Mouse (Mus musculus) liver, embryonic 12.5 days (tissue): ENCODE measurements around the gene Rgs16. TPM values are rescaled to one million over a fixed set of nuclear protein-coding genes. Genes with fewer than 3 reads are reported as not detected.

Source experiments
- ATAC-seq: fragments of 200-750 bp; cut with Nextera tagmentation; 2 replicates; pipeline ENCODE4 v1.8.0; 2017; ENCODE audit warnings: moderate number of reproducible peaks, mild to moderate bottlenecking, moderate library complexity
- H3K27ac ChIP-seq: fragments of 300-500 bp; sonication (generic); 2 replicates; pipeline ENCODE4 v1.5.1; 2016; ENCODE audit warnings: mild to moderate bottlenecking
- H3K27me3 ChIP-seq: fragments of 300-500 bp; sonication (generic); replicated peaks from 2 replicates; pipeline ENCODE4 v1.6.1; 2016; ENCODE audit warnings: mild to moderate bottlenecking, moderate library complexity
- H3K36me3 ChIP-seq: fragments of 300-500 bp; sonication (generic); 2 replicates; pipeline ENCODE4 v1.6.1; 2016; ENCODE audit warnings: mild to moderate bottlenecking, moderate library complexity
- H3K4me1 ChIP-seq: fragments of 300-500 bp; sonication (generic); 2 replicates; pipeline ENCODE4 v1.6.1; 2016
- H3K4me2 ChIP-seq: fragments of 300-500 bp; sonication (generic); 2 replicates; pipeline ENCODE4 v1.6.1; 2016; ENCODE audit warnings: mild to moderate bottlenecking, moderate library complexity
- H3K4me3 ChIP-seq: fragments of 300-500 bp; sonication (generic); 2 replicates; pipeline ENCODE4 v1.5.1; 2016; ENCODE audit warnings: mild to moderate bottlenecking, moderate library complexity
- H3K9ac ChIP-seq: fragments of 300-500 bp; sonication (generic); 2 replicates; pipeline ENCODE4 v1.6.1; 2016; ENCODE audit warnings: mild to moderate bottlenecking, moderate library complexity
- H3K9me3 ChIP-seq: fragments of 300-500 bp; sonication (generic); replicated peaks from 2 replicates; pipeline ENCODE4 v1.6.1; 2016; ENCODE audit warnings: mild to moderate bottlenecking, moderate library complexity
- WGBS: fragments of 180-500 bp; shearing (Covaris S2); methylation state at CpG from one replicate; pipeline ENCODE4 v1.1.7; 2016; ENCODE audit not compliant: insufficient replicate concordance; 5-methylcytosine and 5-hydroxymethylcytosine counted together
- polyA plus RNA-seq: library from polyadenylated mRNA; unstranded; fragments of >200 nt; fragmentation: Nextera tagmentation; extraction: Ambion mirVana; gene quantifications from 2 replicates; pipeline ENCODE4 v1.2.1, GENCODE M21; 2016

Rgs16 gene
- polyA plus RNA-seq, 1 experiment from 2014 or later = 0.57 TPM

DNA sequence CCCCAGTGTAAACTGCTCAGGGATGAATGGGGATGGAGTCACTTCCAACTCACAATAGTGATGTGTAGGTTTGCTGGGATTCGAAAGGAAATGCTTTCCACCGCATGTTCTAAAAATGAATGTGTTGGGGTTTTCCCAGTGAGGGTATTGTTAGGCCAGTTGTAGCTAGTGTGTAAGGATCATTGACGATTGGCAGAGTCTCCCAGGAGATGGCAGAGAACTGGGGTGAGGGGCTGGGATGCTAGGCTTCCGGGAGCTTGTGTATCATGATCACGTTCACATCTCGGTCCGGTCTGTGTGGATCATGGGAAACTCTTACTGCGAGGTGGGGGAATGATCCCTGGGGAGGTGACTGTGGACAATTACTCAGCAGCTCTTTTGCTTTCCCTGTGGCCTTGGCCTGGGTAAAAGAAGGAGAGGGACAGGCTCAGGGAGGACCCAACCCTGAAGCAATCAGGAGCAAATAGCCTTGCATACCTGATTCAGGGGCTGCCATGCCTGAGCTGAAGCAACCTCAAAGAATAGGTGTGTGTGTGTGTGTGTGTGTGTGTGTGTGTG lies 37.2 kb upstream of the Rgs16 start:
- Histone ChIP-seq H3K9ac (no peak overlapping the region), H3K9me3 (no peaks in the 10 kb centered on the region), H3K4me1 (no peaks in the 10 kb centered on the region), H3K27ac (no peak overlapping the region), H3K36me3 (no peaks in the 10 kb centered on the region), H3K27me3 (peaks cover 15% of the 10 kb centered on the region; the same call in 1 of the 2 replicates), H3K4me2 (no peak overlapping the region), H3K4me3 (no peak overlapping the region)
- WGBS = 63% methylated on average over 8 of the region's 8 CpGs
- no peak for ATAC-seq

DNA sequence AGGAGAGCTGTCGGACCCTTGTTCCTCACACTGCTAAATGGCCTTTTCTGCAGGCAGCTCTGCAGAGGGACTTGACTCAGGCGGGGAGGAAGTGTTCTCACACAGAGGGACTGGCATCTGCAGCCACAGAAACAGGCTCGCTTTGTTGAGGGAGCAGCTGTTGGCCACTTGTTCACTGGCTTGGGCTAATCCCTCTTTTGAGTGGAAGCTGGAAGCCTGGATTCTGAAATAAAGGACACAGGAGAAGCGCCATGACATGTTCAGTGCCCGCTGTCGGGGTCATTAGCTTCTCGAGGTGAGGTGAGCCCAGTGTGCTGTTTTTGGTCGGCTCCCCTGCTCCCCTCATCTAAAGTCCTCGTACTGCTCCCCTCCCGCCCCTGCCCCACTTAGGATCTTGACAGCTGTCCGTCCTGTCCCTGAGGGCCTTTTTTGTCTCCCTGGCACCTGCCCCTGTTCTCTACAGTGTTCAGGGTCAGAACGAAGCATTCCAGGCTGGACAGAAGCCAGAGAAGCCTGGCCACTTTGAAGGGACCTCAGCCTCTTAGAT lies 36.6 kb upstream of the Rgs16 start:
- Histone ChIP-seq H3K36me3 (no peaks in the 10 kb centered on the region), H3K4me3 (no peak overlapping the region), H3K9ac (no peak overlapping the region), H3K4me2 (no peak overlapping the region), H3K9me3 (no peaks in the 10 kb centered on the region), H3K27ac (no peak overlapping the region), H3K27me3 (peaks cover 15% of the 10 kb centered on the region; the same call in 1 of the 2 replicates), H3K4me1 (no peaks in the 10 kb centered on the region)
- no peak for ATAC-seq
- 20% methylated on average over 12 of the region's 12 CpGs for WGBS

DNA sequence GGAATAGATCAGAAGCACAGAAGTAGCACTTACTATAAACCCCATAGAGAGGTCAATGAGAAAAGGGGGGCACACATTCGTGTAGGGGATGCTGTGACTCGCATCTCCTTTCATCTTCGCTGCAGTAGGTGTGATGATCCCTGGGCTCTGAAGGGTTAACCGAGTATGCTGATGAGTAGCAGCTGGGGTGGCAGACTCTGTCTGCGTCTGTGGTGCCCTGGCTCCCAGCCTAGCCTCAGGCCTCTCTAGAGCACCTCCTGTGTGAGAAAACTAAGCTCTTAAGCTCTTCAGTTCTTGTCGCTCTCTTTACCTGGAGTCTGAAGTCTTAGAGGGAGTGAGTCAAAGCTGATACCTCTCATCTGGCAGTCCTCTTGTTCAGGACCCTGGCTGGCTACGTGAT lies 36.0 kb upstream of the Rgs16 start:
- Histone ChIP-seq H3K9ac (no peak overlapping the region), H3K4me1 (0 out of 2 replicates have a peak, but pooled peaks cover 2% of the 10 kb centered on the region), H3K9me3 (no peaks in the 10 kb centered on the region), H3K36me3 (no peaks in the 10 kb centered on the region), H3K4me2 (no peak overlapping the region), H3K27me3 (peaks cover 15% of the 10 kb centered on the region; the same call in 1 of the 2 replicates), H3K27ac (no peak overlapping the region), H3K4me3 (no peak overlapping the region)
- ATAC-seq = no peak
- WGBS = 27% methylated on average over 7 of the region's 7 CpGs

DNA sequence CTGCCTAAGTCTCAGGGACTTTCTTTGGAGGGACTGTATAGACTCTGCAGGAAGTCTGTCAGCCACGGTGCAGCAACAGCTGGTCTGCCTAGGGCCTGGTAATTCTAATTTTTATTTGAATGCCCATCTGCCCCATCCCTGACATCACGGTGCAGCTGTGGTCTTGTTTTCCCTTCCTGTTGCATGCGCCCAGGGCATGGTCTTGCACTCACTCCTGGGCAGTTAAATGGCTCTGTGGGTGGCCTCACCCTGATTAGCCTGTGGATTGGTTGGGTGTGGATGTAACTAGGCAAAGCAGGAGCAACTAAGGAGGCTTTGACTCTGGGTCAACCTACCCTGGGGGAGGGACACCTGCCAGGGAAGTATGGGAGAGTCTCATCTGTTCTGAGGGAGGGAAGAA lies 35.2 kb upstream of the Rgs16 start:
- peaks cover 15% of the 10 kb centered on the region; the same call in 1 of the 2 replicates for H3K27me3 ChIP-seq
- H3K9ac ChIP-seq = no peak overlapping the region
- H3K4me3 ChIP-seq = no peak overlapping the region
- H3K4me2 ChIP-seq = no peak overlapping the region
- no peaks in the 10 kb centered on the region for H3K9me3 ChIP-seq
- no peaks in the 10 kb centered on the region for H3K36me3 ChIP-seq
- peaks cover 7% of the 10 kb centered on the region; the same call in 1 of the 2 replicates for H3K4me1 ChIP-seq
- ATAC-seq = no peak
- H3K27ac ChIP-seq = no peak overlapping the region
- 50% methylated on average over 3 of the region's 3 CpGs for WGBS

DNA sequence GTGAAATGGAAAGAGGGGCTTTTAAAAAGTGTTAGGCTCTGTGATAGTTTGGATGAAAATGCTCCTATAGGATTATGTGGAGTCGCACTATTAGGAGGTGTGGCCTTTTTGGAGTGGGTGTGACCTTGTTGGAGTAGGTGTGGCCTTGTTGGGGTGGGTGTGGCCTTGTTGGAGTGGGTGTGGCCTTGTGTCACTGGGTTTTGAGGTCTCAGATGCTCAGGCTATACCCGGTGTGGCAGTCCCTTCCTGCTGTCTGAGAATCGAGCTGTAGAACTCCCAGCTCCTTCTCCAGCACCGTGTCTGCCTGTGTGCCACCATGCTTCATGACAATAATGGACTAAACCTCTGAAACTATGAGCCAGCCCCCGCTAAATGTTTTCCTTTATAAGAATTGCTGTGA lies 31.5 kb upstream of the Rgs16 start:
- 70% methylated on average over 5 of the region's 5 CpGs for WGBS
- no peak overlapping the region for H3K27ac ChIP-seq
- no peak for ATAC-seq

DNA sequence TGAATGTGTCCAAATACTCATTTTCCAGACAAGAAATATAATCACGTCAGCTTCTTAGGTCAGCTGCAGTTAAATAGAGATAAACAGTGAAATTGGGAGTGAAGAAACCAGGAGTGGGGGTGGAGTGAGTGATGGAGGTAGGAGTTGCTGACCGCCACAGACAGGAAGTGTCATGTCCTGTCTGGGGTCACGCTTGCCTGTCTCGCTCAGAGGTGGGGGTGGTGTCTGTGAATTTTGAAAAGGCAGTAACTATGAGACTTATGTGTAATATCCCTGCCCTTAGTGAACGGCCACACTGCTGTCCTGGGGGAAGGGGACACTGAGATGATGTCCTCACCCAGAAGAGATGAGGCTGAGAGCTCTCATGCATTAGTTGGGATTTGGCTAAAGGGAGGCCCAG lies 30.7 kb upstream of the Rgs16 start:
- H3K4me1 ChIP-seq = peaks cover 7% of the 10 kb centered on the region; the same call in 1 of the 2 replicates
- H3K9ac ChIP-seq = no peak overlapping the region
- H3K4me2 ChIP-seq = no peak overlapping the region
- no peaks in the 10 kb centered on the region for H3K36me3 ChIP-seq
- no peak overlapping the region for H3K4me3 ChIP-seq
- no peaks in the 10 kb centered on the region for H3K9me3 ChIP-seq
- H3K27ac ChIP-seq = no peak overlapping the region
- WGBS = 12% methylated on average over 5 of the region's 5 CpGs
- H3K27me3 ChIP-seq = peaks cover 2% of the 10 kb centered on the region; the same call in 1 of the 2 replicates
- ATAC-seq = no peak

More for the DNA sequence above, 31.5 kb upstream of the Rgs16 start:
- Histone ChIP-seq H3K27me3 (peaks cover 10% of the 10 kb centered on the region; the same call in 1 of the 2 replicates), H3K4me1 (peaks cover 7% of the 10 kb centered on the region; the same call in 1 of the 2 replicates), H3K36me3 (no peaks in the 10 kb centered on the region), H3K4me3 (no peak overlapping the region), H3K9me3 (no peaks in the 10 kb centered on the region), H3K9ac (no peak overlapping the region), H3K4me2 (no peak overlapping the region)

DNA sequence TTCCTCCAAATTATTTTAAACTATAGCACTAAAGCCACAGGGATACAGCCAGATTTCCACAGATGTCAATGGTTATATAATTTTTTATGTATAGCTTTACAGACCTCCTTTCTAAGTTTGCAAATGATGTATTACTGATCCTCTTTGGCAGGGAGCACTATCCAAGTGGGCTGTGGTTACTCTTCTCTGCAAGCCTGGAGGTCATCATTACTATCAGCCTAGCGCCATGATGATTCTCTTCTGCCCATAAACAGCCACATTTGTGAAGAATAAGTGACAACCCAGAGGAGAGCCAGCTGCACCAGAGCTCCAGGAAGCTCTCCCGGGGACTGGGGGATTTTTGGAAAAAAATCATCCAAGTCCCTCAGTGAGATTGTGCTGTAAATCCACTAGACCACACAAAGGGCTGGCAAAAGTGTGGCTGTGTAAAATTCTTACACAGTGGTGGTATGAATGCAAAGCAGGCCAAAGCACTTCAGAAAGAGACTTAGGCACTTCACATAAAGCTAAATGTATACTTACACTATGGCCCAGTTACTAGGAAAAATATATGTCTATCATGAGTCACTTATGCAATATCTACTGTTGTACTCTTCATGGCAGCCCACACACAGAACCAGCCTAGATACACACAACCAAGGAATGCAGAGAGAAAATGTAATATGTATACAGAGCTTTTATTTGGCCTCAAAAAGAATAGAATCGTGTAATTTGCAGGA lies 28.4 kb upstream of the Rgs16 start:
- H3K36me3 ChIP-seq = no peaks in the 10 kb centered on the region
- no peaks in the 10 kb centered on the region for H3K9me3 ChIP-seq
- no peak overlapping the region for H3K9ac ChIP-seq
- no peak overlapping the region for H3K27ac ChIP-seq
- no peak overlapping the region for H3K4me3 ChIP-seq
- no peak for ATAC-seq
- no peak overlapping the region for H3K4me2 ChIP-seq
- 65% methylated on average over 3 of the region's 3 CpGs for WGBS
- no peaks in the 10 kb centered on the region for H3K27me3 ChIP-seq
- peaks cover 7% of the 10 kb centered on the region; the same call in 1 of the 2 replicates for H3K4me1 ChIP-seq

DNA sequence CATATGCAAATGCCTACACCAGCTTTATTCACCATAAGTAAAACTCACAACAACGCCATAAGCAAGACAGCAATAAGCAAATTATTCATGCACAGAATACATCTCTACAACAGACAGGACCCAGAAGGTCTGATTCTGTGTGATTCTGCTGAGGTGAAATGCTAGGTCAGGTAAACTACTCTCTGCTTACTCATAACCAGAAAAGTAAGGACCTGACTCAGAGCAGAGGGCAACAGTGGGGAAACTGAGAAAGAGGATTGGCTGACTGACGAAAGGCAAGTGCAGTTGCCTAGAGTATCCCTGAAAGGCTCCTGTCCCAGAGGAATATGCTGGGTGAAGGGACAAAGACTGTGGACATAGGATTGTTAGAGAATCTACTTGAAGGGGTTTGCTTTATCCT lies 27.5 kb upstream of the Rgs16 start:
- no peaks in the 10 kb centered on the region for H3K9me3 ChIP-seq
- H3K36me3 ChIP-seq = no peaks in the 10 kb centered on the region
- WGBS = 67% methylated on average over 2 of the region's 2 CpGs
- no peak overlapping the region for H3K9ac ChIP-seq
- H3K4me3 ChIP-seq = no peak overlapping the region
- H3K27me3 ChIP-seq = no peaks in the 10 kb centered on the region
- H3K27ac ChIP-seq = no peak overlapping the region
- H3K4me1 ChIP-seq = peaks cover 7% of the 10 kb centered on the region; the same call in 1 of the 2 replicates
- ATAC-seq = no peak
- no peak overlapping the region for H3K4me2 ChIP-seq

DNA sequence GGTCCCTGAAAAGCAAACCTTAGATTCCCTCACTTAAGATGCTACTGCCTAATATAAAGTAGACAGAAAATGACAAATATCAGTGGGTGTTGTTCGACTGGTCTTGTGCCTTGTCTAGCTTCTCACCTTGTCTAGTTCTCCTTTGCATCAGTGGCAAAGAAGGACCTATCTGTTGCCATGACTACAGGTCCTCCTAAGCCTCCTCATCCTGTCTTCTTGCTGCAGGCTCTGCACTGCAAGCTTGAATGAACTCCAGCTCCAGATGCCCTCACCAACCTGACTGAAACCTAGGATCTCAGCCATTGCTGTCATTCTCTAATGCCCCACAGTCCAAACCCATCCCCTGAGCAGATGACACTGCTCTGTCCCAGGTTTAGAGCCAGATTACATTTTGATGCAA lies 22.2 kb upstream of the Rgs16 start:
- no peaks in the 10 kb centered on the region for H3K27me3 ChIP-seq
- no peaks in the 10 kb centered on the region for H3K9me3 ChIP-seq
- no peak overlapping the region for H3K4me2 ChIP-seq
- no peak overlapping the region for H3K4me3 ChIP-seq
- H3K4me1 ChIP-seq = no peaks in the 10 kb centered on the region
- no peak overlapping the region for H3K9ac ChIP-seq
- WGBS = 43% methylated on average over 1 of the region's 1 CpGs
- H3K36me3 ChIP-seq = no peaks in the 10 kb centered on the region
- no peak overlapping the region for H3K27ac ChIP-seq
- ATAC-seq = no peak

DNA sequence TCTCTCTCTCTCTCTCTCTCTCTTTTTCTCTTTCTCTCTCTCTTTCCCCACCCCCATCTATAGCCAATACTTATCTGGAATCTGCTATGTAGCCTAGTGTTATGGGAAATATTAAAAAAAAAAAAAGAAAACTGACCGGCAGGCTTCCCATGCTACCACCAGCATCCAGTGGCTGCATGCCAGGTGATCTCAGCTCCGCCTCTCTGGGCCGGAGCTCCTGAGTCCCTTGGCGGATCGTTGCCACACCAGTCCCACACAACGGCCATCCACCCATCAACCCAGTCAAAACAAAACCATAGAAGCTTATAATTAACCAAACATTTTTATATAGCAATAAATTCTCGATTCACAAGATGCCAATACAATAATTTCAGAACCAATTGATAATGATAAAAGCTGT lies 19.2 kb upstream of the Rgs16 start:
- Histone ChIP-seq H3K4me2 (no peak overlapping the region), H3K36me3 (no peaks in the 10 kb centered on the region), H3K27ac (no peak overlapping the region), H3K27me3 (no peaks in the 10 kb centered on the region), H3K4me1 (no peaks in the 10 kb centered on the region), H3K9ac (no peak overlapping the region), H3K9me3 (no peaks in the 10 kb centered on the region), H3K4me3 (no peak overlapping the region)
- no peak for ATAC-seq
- 73% methylated on average over 7 of the region's 7 CpGs for whole genome bisulfite sequencing

DNA sequence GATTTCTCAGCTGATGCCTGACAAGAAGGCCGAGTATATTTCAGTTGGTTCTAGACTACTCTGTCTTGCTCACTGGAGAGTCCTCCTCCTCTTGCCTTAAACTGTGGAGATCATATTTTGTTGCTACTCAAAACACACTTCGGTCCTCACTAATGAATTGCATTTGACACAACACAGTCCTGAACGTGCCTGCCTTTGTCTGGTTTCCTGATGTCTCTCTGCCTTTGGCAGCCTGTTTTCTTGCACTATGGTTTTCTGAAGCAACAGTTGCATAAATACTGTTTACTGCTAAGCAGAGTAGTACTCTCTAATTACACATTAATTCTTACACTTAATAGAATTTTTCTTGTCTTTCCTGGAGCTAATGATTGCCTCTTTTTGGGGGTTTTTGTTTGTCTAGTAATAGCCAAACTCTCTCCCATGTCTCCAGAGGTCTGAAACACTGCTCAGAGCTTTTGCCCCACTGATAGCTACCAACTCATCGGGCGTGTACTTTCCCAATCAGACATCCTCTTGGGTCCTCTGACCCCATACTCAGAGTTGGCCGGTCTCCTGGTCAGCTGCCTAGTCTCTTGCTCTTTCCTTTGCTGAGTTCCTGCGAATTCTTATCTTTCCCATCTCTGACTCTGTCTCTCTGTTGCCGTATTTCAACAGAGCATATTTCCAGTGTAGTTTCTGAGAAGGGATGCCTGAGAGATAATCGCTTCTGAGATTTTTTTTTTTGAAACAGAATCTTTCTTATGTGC lies 18.4 kb upstream of the Rgs16 start:
- no peaks in the 10 kb centered on the region for H3K36me3 ChIP-seq
- H3K4me3 ChIP-seq = no peak overlapping the region
- H3K4me2 ChIP-seq = no peak overlapping the region
- no peaks in the 10 kb centered on the region for H3K9me3 ChIP-seq
- no peaks in the 10 kb centered on the region for H3K4me1 ChIP-seq
- no peak overlapping the region for H3K27ac ChIP-seq
- no peak for ATAC-seq
- no peaks in the 10 kb centered on the region for H3K27me3 ChIP-seq
- 66% methylated on average over 9 of the region's 9 CpGs for WGBS
- H3K9ac ChIP-seq = no peak overlapping the region

DNA sequence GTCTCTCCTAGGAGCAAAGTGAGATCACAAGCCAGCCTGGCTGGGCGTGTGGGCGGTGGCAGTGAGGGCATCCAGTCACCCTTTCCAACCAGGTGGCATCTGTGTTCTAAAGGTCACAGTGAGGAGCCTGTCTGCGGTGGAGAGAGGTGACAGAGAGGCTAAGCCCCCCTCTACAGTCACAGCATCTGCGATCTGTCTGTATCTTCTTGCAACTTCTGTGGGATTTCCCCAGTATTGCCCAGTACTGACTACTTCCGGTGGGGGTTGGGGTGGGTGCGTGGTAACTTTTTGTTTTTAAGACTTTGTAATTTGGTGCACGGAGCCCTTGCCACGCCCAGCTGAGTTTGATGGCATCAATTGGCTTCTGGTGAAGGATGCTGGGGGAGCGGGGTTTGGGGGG lies 16.7 kb upstream of the Rgs16 start:
- H3K36me3 ChIP-seq = no peaks in the 10 kb centered on the region
- no peak overlapping the region for H3K27ac ChIP-seq
- no peak overlapping the region for H3K4me3 ChIP-seq
- H3K4me1 ChIP-seq = no peaks in the 10 kb centered on the region
- WGBS = 56% methylated on average over 9 of the region's 9 CpGs
- H3K27me3 ChIP-seq = no peaks in the 10 kb centered on the region
- no peak for ATAC-seq
- no peak overlapping the region for H3K4me2 ChIP-seq
- no peak overlapping the region for H3K9ac ChIP-seq
- H3K9me3 ChIP-seq = no peaks in the 10 kb centered on the region
